Mouse (Mus musculus): ENCODE data around the gene Cxcl9. TPM values are rescaled to one million over a fixed set of nuclear protein-coding genes. Genes with fewer than 3 reads are reported as not detected.

Gene Cxcl9
- polyA plus RNA-seq, 1 experiment from 2014 or later = not detected

DNA sequence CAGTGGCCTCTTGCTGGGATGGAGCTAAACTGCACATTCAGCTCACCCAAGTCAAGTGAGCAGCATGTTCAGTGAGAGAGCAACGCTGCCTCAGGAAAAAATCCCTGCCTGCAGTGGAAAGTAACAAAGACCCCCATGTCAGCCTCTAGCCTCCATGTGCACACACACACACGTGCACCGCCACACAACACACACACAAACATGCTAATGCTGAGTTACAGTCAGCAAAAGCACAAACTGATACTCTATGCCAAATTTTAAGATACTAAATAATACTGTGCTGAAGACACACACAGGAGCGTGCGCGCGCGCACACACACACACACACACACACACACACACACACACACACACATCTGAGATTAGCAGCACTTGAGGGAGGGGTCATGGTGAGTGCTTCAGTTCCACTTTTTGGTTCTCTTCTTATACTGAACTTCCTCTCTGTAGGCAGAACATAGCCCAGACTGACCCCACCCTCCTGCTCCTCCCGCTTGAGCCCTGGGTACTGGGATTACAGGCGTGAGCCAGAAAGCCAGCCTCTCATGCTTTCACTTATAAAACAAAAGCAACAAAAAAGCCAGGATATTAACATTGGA, 48.8 kb downstream of the Cxcl9 start:
- Histone ChIP-seq H3K27me3 (replicated peaks; ENCODE audit: control insufficient read depth, insufficient read depth, low read length) (no peaks in the 10 kb centered on the region), H3K27ac (ENCODE audit: low read depth, low read length) (no peak overlapping the region), H3K4me3 (ENCODE audit: low read depth, low read length) (no peak overlapping the region), H3K9me3 (replicated peaks; ENCODE audit: control insufficient read depth, low read length) (no peaks in the 10 kb centered on the region), H3K4me2 (ENCODE audit: low read length) (no peak overlapping the region), H3K4me1 (ENCODE audit: control insufficient read depth, insufficient read depth, low read length) (no peaks in the 10 kb centered on the region), H3K36me3 (ENCODE audit: control insufficient read depth, insufficient read depth, low read length) (no peaks in the 10 kb centered on the region), H3K9ac (ENCODE audit: low read length) (no peak overlapping the region)
- no peak for DNase-seq (ENCODE audit: low spot score)
- 84% methylated on average over 10 of the region's 10 CpGs for WGBS
- ATAC-seq = no peak

DNA sequence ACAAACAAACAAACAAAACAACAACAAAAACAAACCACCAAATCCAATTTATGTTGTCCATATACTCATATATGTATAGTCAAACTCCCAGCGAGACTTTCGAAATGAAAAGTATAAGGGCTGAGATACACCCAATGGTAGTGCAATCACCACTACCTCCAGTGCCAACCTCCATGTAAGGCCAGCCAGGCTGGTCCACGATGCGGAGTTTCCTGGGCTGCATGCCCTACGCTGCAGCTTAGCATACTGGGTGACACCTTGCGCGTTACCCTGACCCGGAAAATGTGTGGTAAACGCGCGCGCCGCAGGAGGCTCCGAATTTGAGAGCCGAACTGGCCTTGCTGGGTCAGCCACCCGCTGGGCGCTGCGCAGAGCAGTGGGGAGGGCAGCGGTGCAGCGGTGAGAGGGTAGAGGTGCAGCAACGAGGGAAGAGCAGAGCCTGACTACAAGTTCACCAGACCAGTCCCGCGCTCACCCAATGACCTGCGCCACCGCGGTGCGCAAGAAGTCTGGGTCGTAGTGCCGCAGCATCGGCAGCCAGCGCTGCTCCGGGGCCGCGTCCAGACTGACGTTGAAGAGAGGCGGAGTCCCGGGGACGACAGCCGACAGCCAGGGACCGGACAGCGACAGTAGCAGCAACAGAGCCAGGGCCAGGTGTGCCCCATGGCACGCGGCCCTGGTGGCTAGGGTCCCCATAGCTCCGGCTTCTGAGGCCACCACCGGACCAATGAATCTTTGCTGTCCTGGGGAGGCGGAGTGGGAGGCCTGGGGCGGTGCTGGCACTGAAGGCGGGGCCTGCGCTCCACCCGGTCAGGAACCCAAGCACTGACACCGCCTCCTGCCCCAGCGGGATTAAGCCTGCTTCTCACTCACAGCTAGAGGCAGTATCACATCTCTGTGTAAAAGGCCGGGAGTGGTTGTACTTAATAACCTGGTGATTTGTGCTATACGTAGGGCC, 50.2 kb downstream of the Cxcl9 start, which contains the start of gene Naaa:
Naaa (minus strand) TSS at position 734 of the 958 bp plus-strand sequence.
- Histone ChIP-seq H3K9ac (ENCODE audit: low read length) (peak within 1 kb of the TSS; percentile 64), H3K27ac (ENCODE audit: low read depth, low read length) (no peak within 1 kb of the TSS), H3K9me3 (replicated peaks; ENCODE audit: control insufficient read depth, low read length) (no peaks in the 10 kb centered on the region), H3K4me2 (ENCODE audit: low read length) (peak within 1 kb of the TSS; percentile 92), H3K4me1 (ENCODE audit: control insufficient read depth, insufficient read depth, low read length) (no peaks in the 10 kb centered on the region), H3K27me3 (replicated peaks; ENCODE audit: control insufficient read depth, insufficient read depth, low read length) (no peaks in the 10 kb centered on the region), H3K4me3 (ENCODE audit: low read depth, low read length) (peak within 1 kb of the TSS; percentile 59), H3K36me3 (ENCODE audit: control insufficient read depth, insufficient read depth, low read length) (no peaks in the 10 kb centered on the region)
- DNase-seq (ENCODE audit: low spot score) (peak; percentile 74), ATAC-seq (peak; percentile 92)
- WGBS = 3% methylated on average over 54 of the region's 54 CpGs

Other genes with a start within 250 kb of the Cxcl9 start
- 351 and 398 TPM in 2 replicates for gene G3bp2, start 244.4 kb downstream of the Cxcl9 start, polyA plus RNA-seq (2014; fragmentation: Nextera tagmentation; extraction: Ambion mirVana)
- gene Uso1, start 190.1 kb downstream of the Cxcl9 start, polyA plus RNA-seq (2014; fragmentation: Nextera tagmentation; extraction: Ambion mirVana) = 30.1 and 32.0 TPM in 2 replicates
- gene U90926, start 112.7 kb downstream of the Cxcl9 start, polyA plus RNA-seq (2014; fragmentation: Nextera tagmentation; extraction: Ambion mirVana) = not detected in 2 replicates
- 0.25 and 0.36 TPM in 2 replicates for gene Ppef2, start 71.8 kb downstream of the Cxcl9 start, polyA plus RNA-seq (2014; fragmentation: Nextera tagmentation; extraction: Ambion mirVana)
- 8.8 and 10.0 TPM in 2 replicates for gene Naaa, start 49.9 kb downstream of the Cxcl9 start, polyA plus RNA-seq (2014; fragmentation: Nextera tagmentation; extraction: Ambion mirVana)
- 28.6 and 33.2 TPM in 2 replicates for gene Sdad1, start 17.6 kb downstream of the Cxcl9 start, polyA plus RNA-seq (2014; fragmentation: Nextera tagmentation; extraction: Ambion mirVana)
- 2.9 and 4.9 TPM in 2 replicates for gene Art3, start 3.7 kb upstream of the Cxcl9 start, polyA plus RNA-seq (2014; fragmentation: Nextera tagmentation; extraction: Ambion mirVana)
- gene Cxcl10, start 20.8 kb upstream of the Cxcl9 start, polyA plus RNA-seq (2014; fragmentation: Nextera tagmentation; extraction: Ambion mirVana) = 0.44 TPM in 1 of 2 replicates, not detected in the other
- gene Nup54, start 107.1 kb upstream of the Cxcl9 start, polyA plus RNA-seq (2014; fragmentation: Nextera tagmentation; extraction: Ambion mirVana) = 55.4 and 63.2 TPM in 2 replicates
- 23.9 and 26.0 TPM in 2 replicates for gene Scarb2, start 178.8 kb upstream of the Cxcl9 start, polyA plus RNA-seq (2014; fragmentation: Nextera tagmentation; extraction: Ambion mirVana)
- gene Fam47e, start 227.0 kb upstream of the Cxcl9 start, polyA plus RNA-seq (2014; fragmentation: Nextera tagmentation; extraction: Ambion mirVana) = 0.63 and 0.66 TPM in 2 replicates